Mouse (Mus musculus): ENCODE data around the gene Dnmt3c. TPM values are rescaled to one million over a fixed set of nuclear protein-coding genes. Genes with fewer than 3 reads are reported as not detected.
A peak's percentile ranks its signal among the peaks of the same experiment; 100 is the strongest.

Gene Dnmt3c
- polyA plus RNA-seq, 1 experiment from 2014 or later, result 0.09 TPM

DNA sequence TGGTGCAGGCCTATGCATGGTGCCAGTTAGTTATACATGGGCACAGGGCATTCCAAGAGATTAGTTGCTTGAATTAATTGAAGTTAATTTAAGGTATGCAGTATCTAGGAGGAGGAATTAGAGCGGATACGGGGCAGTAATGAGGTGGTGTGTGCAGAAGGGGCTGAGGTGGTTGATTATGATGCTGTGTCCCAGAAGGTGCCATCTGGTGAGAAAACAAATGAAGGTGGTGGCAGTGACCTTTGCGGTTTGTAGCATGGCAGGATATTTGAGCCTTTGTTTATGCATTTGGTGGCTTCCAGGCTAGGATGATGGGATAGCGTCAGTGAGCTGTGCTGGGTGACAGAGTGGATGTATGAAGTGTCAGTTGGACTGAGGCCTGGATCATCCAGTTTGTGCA is 28.8 kb downstream of the Dnmt3c start:
- Histone ChIP-seq H3K4me2 (replicated peaks) (no peak overlapping the region), H3K4me1 (replicated peaks) (no peaks in the 10 kb centered on the region), H3K4me3 (replicated peaks) (no peak overlapping the region), H3K36me3 (no peaks in the 10 kb centered on the region), H3K27ac (no peak overlapping the region), H3K27me3 (replicated peaks) (no peaks in the 10 kb centered on the region), H3K9ac (no peak overlapping the region), H3K9me3 (no peaks in the 10 kb centered on the region)
- no peak for ATAC-seq
- 90% methylated on average over 4 of the region's 4 CpGs for WGBS

DNA sequence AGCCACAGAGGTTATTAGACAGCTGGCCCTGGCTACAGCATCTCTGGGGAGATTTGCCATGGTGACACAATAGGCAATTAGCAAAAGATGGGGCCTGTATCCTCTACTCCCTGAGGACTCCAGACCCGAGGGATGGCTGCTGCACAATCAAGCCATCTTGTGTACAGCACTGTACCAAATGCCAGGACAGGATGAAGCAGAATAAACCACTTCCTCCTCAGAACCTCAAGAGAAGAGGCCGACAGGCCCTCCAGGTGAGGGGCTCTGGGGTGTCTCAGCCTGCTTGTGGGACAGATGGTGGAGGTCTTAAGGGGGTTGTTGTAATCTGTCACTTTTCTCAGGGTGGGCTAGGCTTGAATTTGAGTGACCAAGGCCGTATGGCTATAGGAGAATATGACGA is 37.6 kb downstream of the Dnmt3c start:
- Histone ChIP-seq H3K9me3 (no peaks in the 10 kb centered on the region), H3K9ac (no peak overlapping the region), H3K36me3 (no peaks in the 10 kb centered on the region), H3K4me1 (replicated peaks) (no peaks in the 10 kb centered on the region), H3K4me2 (replicated peaks) (no peak overlapping the region), H3K4me3 (replicated peaks) (no peak overlapping the region), H3K27ac (no peak overlapping the region), H3K27me3 (replicated peaks) (no peaks in the 10 kb centered on the region)
- WGBS, result 85% methylated on average over 4 of the region's 4 CpGs
- no peak for ATAC-seq

DNA sequence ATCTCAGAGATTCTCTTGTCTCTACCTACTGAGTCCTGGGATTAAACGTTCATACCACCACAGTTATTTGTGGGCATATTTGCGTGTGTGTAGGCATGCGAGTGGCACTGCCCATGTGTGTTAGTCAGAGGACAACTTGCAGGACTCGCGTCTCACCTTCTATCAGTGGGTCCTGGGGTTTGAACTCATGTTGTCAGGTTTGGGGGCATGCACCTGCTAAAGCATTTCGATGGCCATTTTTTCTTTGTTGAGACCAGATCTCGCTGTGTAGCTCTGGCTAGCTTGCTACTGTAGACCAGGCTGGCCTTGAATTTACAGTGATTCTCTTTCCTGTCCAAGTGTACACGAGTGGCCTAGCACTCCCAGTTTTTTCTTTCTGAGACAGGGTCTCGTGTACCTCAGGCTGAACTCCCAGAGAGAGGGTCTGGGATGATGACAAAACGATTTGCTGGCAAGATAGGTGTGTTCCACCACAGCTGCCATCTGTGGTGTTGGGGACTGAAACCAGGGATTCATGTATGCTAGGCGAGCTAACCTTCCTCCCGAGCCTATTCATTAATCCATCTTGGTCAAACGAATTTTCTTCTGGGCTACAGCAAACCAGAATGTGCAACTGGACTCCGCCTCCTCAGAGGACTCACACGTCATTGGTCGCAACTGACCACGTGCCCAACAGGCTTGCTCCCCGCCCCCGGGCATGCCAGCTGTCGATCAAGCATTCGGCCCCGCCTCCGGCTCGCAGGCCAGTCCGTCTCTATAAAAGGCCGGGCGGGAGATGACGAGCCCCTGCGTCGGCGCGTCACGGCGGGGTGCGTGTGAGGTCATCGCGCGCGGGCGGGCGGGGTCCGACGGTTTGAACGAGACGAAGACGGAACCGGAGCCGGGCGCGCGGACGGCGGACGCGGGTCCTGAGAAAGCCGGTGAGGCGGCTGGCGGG is 44.3 kb downstream of the Dnmt3c start, which contains the start of gene Mapre1:
TSS of gene Mapre1 (plus strand) at position 775 of the 937 bp plus-strand sequence.
- H3K27me3 ChIP-seq (replicated peaks), result no peaks in the 10 kb centered on the region
- H3K9me3 ChIP-seq, result no peaks in the 10 kb centered on the region
- no peaks in the 10 kb centered on the region for H3K36me3 ChIP-seq
- H3K4me3 ChIP-seq (replicated peaks), result peak within 1 kb of the TSS; percentile 80
- H3K4me1 ChIP-seq (replicated peaks), result peaks cover 10% of the 10 kb centered on the region
- peak within 1 kb of the TSS; percentile 93 for H3K9ac ChIP-seq
- WGBS, result 9% methylated on average over 58 of the region's 58 CpGs
- H3K4me2 ChIP-seq (replicated peaks), result peak within 1 kb of the TSS; percentile 82
- ATAC-seq, result peak; percentile 99
- H3K27ac ChIP-seq, result peak within 1 kb of the TSS; percentile 89

DNA sequence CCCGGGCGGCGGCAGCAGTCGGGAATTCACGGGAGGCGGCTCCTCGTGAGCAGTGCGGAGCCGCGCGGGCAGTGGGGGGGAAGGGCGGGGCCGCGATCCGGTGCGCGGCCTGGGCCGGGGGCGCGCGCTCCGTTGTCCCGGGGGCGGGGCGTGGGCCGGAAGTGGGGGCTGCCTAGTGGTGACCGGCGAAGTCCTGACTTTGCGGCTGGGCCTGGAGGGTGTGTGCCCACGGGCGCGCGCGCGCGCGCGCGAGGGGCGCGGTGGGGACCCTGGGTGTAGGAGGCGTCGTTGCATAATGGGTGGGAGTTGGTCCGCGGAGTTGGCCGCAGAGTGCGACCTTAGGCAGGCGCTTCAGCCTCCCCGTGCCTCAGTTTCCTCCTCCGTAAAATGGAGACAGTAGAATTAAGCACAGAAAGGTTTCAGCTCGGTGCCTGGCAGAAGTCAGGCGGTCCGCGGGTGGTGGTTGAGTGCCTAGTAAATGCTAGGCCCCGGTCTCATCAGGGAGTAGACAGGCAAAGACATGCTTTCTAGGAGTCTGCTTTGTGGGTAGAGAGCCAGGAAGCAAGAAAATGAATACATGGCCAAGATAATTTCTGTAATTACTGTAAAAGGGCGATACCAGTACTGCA is 45.1 kb downstream of the Dnmt3c start:
- H3K9ac ChIP-seq, result peak overlapping the region; percentile 93
- H3K9me3 ChIP-seq, result no peaks in the 10 kb centered on the region
- under 1% methylated on average over 52 of the region's 56 CpGs for WGBS

DNA sequence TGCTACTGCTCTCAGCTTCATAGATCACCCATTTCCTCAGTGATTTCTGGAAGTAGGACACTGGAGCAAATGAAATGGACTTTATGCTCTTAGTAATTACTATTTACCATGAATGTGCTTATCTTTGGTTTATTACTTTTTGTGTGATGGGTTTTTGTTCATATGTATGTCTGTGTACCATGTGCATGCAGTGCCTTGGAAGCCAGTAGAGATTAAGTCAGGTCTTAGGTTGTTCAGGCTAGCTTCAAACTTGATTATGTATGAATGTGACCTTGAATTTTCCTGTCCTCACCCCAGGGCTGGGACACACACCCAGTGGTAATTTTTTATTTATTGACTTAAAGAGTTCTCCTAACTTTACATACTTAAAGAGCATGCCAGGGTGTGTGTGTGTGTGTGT is 51.5 kb downstream of the Dnmt3c start:
- no peak overlapping the region for H3K27ac ChIP-seq
- peak; percentile 52 for ATAC-seq
- no peak overlapping the region for H3K4me3 ChIP-seq (replicated peaks)
- H3K36me3 ChIP-seq, result peaks cover 8% of the 10 kb centered on the region
- no peaks in the 10 kb centered on the region for H3K27me3 ChIP-seq (replicated peaks)
- H3K4me2 ChIP-seq (replicated peaks), result no peak overlapping the region
- peaks cover 2% of the 10 kb centered on the region for H3K4me1 ChIP-seq (replicated peaks)
- H3K9ac ChIP-seq, result no peak overlapping the region
- no peaks in the 10 kb centered on the region for H3K9me3 ChIP-seq

More for the DNA sequence above, 45.1 kb downstream of the Dnmt3c start:
- Histone ChIP-seq H3K27me3 (replicated peaks) (no peaks in the 10 kb centered on the region), H3K4me2 (replicated peaks) (peak overlapping the region; percentile 72), H3K27ac (peak overlapping the region; percentile 89), H3K4me1 (replicated peaks) (peaks cover 10% of the 10 kb centered on the region), H3K4me3 (replicated peaks) (peak overlapping the region; percentile 80), H3K36me3 (no peaks in the 10 kb centered on the region)
- peak; percentile 92 for ATAC-seq

DNA sequence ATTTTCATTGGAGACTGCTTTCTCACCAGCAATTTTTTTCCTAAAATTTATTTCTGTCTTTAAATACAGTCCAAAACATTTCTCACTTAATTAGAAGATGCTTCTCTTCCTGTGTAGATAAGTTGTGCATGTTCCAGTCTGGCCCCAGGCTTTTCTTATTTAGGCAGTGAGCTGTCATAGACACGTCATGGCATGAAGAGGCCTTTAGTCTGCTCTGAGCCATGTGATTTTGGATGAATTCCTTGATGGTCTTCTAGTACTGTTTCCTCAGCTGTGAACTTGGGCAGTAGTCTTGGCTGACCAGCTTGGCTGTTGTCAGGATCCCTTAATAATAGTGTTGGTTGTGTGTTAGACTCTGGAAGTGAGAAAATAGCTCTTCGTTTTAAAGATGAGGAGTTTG is 53.9 kb downstream of the Dnmt3c start:
- Histone ChIP-seq H3K36me3 (peaks cover 8% of the 10 kb centered on the region), H3K9ac (no peak overlapping the region), H3K4me3 (replicated peaks) (no peak overlapping the region), H3K4me2 (replicated peaks) (no peak overlapping the region), H3K9me3 (no peaks in the 10 kb centered on the region), H3K27ac (no peak overlapping the region), H3K27me3 (replicated peaks) (no peaks in the 10 kb centered on the region), H3K4me1 (replicated peaks) (no peaks in the 10 kb centered on the region)
- no peak for ATAC-seq
- WGBS, result 77% methylated on average over 2 of the region's 2 CpGs

DNA sequence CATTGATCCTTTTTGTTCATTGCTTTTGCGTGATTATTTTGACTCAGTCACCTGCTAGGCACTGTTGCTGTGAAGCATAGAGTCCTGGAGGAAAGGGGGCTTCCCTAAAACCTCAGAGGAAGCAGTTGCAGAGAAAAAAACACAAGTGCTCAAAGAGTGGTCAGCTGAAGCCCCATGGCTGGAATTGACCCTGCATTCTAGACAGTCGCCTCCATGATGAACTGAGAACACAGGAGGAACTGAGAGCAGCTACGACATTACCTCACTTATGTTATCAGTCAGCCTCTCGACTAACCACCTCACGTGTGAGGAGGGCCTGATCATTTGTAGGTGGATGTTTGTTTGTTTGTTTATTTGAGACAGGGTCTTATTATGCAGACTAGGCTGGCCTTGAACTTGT is 65.7 kb downstream of the Dnmt3c start:
- Histone ChIP-seq H3K27ac (no peak overlapping the region), H3K4me3 (replicated peaks) (no peak overlapping the region), H3K9ac (no peak overlapping the region), H3K4me2 (replicated peaks) (no peak overlapping the region), H3K4me1 (replicated peaks) (no peaks in the 10 kb centered on the region), H3K9me3 (no peaks in the 10 kb centered on the region), H3K27me3 (replicated peaks) (no peaks in the 10 kb centered on the region), H3K36me3 (peaks cover 57% of the 10 kb centered on the region)
- 89% methylated on average over 5 of the region's 5 CpGs for WGBS
- no peak for ATAC-seq

DNA sequence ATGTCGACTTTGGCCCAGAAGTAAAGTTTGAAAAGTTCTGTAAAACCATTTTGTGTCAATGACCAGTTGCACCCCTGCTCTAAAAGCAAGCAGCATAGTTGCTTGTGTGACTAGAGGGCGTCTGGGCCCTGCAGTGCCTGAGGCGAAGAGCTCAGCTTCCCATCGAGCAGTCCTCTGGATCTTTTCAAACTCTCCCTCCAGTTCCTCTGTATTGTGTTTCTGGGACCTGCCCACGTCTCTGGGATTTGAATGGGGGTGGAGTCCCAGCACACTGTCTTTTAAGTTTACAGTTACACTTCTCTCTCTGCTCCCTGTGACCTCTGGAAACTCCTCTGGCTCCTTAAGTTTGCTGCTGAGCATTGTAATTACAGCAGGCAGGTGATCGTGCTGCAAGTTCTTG is 71.0 kb downstream of the Dnmt3c start:
- H3K4me2 ChIP-seq (replicated peaks), result no peak overlapping the region
- H3K4me3 ChIP-seq (replicated peaks), result no peak overlapping the region
- ATAC-seq, result no peak
- H3K9me3 ChIP-seq, result no peaks in the 10 kb centered on the region
- no peak overlapping the region for H3K27ac ChIP-seq
- 49% methylated on average over 6 of the region's 6 CpGs for WGBS
- no peaks in the 10 kb centered on the region for H3K4me1 ChIP-seq (replicated peaks)
- no peak overlapping the region for H3K9ac ChIP-seq
- no peaks in the 10 kb centered on the region for H3K27me3 ChIP-seq (replicated peaks)
- peaks cover 30% of the 10 kb centered on the region for H3K36me3 ChIP-seq

DNA sequence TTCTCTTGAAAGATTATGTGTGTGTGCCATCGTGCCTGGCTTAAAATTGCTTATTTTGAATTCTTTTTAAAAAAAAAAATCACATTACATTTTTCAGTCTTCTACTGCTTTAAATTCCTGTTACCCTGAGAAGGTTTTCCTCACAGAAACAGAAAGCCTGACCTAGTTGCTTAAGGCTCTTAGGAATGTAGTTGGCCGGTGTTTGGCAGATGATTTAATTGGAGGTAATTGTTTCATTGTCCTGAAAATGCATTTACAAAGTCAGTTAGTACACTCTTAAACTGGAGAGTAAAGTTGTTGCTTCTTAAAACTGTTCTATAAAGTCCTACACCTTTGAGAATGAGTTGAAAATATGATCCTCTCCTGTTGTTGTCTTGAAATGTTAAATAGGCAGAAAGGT is 72.4 kb downstream of the Dnmt3c start:
- Histone ChIP-seq H3K9me3 (no peaks in the 10 kb centered on the region), H3K27ac (no peak overlapping the region), H3K4me2 (replicated peaks) (no peak overlapping the region), H3K4me3 (replicated peaks) (no peak overlapping the region), H3K27me3 (replicated peaks) (no peaks in the 10 kb centered on the region), H3K36me3 (peaks cover 25% of the 10 kb centered on the region; the same call in 1 of the 2 replicates), H3K4me1 (replicated peaks) (no peaks in the 10 kb centered on the region), H3K9ac (no peak overlapping the region)
- 85% methylated on average over 2 of the region's 2 CpGs for WGBS
- no peak for ATAC-seq

DNA sequence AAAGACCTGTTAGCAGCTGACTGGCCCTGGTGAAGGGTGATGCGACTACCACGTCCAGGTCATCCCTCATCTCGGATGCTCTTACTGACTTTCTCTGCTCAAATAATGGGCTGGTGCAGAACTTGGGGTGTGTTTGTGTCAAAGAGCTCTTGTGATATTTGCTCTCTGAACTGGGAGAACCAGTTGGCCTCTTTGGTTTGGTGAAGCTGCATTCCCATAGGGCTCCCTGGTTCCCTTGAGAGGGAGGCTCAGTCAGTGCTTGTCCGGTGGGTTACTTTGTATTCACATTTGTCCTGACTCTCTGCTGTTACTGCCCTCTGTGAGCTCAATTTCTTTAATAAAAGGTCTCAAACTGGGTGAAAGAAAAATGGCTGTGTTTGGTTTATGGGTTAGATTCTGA is 76.5 kb downstream of the Dnmt3c start:
- H3K9me3 ChIP-seq, result no peaks in the 10 kb centered on the region
- no peak overlapping the region for H3K27ac ChIP-seq
- no peak overlapping the region for H3K9ac ChIP-seq
- H3K4me2 ChIP-seq (replicated peaks), result no peak overlapping the region
- ATAC-seq, result no peak
- no peak overlapping the region for H3K4me3 ChIP-seq (replicated peaks)
- no peaks in the 10 kb centered on the region for H3K4me1 ChIP-seq (replicated peaks)
- WGBS, result 94% methylated on average over 4 of the region's 4 CpGs
- H3K27me3 ChIP-seq (replicated peaks), result no peaks in the 10 kb centered on the region
- no peaks in the 10 kb centered on the region for H3K36me3 ChIP-seq

DNA sequence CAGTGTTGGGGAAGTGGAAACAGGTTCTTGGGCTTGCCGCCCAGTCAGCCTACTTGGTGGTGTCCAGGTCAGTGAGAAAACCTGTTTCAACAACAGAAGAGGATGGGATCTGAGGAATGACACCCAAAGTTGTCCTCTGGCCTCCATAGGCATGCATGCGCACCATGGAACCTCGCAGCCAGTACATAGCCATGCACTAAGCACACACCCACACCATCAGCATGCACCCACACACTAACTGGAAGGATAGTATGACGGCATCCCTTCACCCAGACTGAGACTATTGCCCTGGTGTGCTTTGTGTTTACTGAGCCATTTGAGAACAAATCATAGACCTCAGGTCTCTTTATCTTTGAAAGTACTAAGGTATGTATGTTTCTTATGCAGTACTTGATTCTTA is 79.0 kb downstream of the Dnmt3c start:
- no peak for ATAC-seq
- Histone ChIP-seq H3K4me3 (replicated peaks) (no peak overlapping the region), H3K4me1 (replicated peaks) (peaks cover 10% of the 10 kb centered on the region), H3K27ac (no peak overlapping the region), H3K36me3 (no peaks in the 10 kb centered on the region), H3K9ac (no peak overlapping the region), H3K9me3 (no peaks in the 10 kb centered on the region), H3K27me3 (replicated peaks) (no peaks in the 10 kb centered on the region), H3K4me2 (replicated peaks) (no peak overlapping the region)
- WGBS, result 96% methylated on average over 4 of the region's 4 CpGs

DNA sequence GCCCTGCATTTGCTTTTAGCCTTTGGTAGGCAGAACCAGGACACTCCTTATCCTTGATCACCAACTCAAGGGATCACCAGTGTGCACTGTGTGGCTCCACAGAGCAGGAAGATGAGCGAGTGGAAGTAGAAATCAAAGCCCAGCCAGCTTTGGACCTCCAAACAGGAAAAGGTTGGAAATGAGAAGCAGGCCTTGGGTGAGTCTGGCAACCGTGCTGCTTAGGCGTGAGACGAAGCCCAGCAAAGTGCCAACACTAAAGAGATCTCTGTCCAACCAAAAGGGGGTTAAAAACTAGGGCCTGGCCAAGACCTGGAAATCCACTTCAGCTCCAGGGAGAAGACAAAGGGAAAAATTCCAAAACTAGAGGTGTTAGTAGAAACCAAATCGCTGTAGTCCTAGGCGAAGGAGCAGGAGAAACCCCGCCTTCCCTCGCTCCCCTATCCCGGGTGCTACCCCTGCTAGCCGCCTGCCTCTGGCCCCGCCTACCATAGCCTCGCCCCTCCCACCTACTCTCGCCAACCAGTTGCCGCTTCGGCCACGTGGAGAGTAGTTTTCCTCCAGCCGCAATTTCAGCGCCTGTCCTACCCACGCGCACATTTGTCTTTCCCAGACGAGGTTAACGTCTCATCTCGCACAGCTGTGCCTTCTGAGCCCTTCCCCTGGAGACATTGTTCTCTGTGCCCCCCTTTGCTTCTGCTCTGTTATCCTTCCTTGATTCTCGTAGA is 82.3 kb downstream of the Dnmt3c start:
- Histone ChIP-seq H3K27ac (no peak overlapping the region), H3K4me1 (replicated peaks) (peaks cover 10% of the 10 kb centered on the region), H3K9me3 (no peaks in the 10 kb centered on the region), H3K36me3 (no peaks in the 10 kb centered on the region), H3K27me3 (replicated peaks) (no peaks in the 10 kb centered on the region), H3K9ac (peak overlapping the region; percentile 29; the same call in 1 of the 2 replicates), H3K4me2 (replicated peaks) (peak overlapping the region; percentile 79), H3K4me3 (replicated peaks) (peak overlapping the region; percentile 35)
- peak; percentile 95 for ATAC-seq
- 12% methylated on average over 24 of the region's 24 CpGs for WGBS

Measured in intestine, embryonic 15.5 days (tissue).